Mouse (Mus musculus) kidney, postnatal 36 days (tissue): Measurements from ENCODE around the gene Cdkal1.
A peak's percentile ranks its signal among the peaks of the same experiment; 100 is the strongest.

ENCODE experiments used
- DNase-seq, 2 experiments: peaks; one replicate each; pipeline ENCODE4 v3.0.0; 2021 to 2022; ENCODE audit warnings: mixed read lengths in 2 of 2

The Cdkal1 gene

DNA sequence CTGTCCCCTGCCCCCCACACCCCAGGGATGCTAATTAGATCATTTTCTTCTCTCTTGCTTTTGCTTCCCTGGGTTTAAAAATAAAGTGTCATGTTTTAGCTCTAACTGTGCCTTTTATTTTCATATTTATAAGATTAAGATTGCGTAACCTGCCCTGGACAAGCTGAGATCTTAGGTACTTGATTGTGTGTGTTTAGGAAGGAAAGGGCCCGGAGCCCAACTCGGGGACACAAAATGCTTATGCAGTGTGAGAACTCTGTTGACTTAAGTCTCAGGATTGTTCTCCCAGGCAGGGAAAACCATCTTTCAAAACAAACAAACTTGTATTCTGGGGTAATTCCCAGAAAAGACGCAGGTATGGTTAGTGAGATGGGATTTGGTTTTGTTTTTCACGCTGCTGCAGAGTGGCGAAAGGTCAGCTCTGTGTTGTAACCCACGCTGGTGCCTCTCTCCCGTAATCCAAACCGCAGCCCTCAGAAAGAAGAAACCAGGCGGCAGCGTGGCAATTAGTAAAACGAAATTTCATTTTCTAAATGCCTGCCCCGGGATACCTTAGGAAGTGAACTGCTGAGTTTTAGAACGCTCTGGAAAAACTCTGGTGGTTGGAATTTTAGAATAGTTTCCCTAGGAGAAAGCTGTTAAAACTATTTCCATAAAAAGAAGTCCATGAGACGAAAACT, 690.5 kb downstream of the Cdkal1 start:
- no peak for DNase-seq

DNA sequence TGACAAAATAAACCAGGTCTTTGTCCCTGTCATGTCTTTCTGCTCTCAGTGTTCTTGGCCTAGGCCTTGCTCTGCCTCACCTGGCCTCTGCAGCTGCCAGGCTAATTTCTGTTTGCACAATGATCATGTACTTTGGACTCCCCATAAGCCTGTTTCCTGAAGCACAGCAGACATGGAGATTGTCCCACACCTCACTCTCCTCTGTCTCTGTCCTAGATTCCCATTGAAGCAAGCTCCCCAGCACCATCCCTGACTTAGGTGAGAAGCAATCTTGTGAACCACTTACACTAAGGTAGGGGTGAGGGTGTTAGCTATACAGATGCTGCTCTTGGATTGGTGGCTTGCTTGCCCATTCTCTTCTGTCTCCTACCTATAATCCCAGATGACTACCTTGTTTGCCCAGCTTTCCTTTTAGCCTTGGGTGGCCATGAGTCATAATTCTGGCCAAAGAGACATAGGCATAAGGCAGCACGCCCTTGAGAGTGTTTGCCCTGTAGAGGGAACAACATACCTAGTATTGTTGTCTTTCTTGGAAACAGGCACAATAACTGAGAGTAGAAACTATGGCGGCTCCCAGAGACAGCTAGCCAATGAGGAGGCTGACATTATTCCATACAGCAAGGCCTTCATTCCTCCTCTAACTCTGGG, 692.5 kb downstream of the Cdkal1 start:
- no peak for DNase-seq

DNA sequence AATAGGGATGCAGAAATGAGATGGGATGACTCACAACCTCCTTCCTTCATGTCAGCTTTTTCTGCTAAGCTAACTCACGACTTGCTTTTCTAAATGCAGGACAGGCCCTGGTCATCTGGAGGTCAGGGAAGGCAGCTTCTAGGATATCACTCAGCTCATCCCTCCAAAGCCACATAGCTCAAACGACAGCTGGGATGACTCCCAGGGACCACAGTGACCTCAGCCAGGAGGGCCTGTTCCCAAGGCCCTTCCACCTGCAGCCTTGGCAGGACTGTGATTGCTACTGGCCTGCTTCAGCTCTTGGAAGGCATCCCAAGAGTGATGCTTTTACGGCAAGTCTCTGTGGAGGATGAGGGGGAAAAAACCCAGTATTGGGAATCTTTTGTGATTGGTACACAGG, 693.0 kb downstream of the Cdkal1 start:
- no peak for DNase-seq

DNA sequence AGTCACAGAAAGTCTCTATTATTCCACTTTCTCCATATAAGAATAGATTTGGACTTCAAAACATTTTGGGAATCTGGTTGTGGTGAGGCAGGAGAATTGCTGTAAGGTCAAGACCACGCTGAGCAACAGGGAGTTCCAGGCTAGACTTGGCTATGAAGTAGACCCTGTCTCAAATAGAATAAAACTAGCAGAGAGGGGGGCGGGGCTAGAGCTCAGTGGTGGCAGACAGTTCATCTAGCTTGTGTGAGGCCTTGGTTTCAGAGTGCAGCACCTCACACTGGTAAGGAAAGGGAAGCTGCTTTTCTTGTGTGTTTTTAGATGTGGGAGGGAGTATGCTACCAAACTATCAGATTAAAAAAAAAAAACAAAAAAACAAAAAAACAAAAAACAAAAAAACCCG, 694.0 kb downstream of the Cdkal1 start:
- DNase-seq: no peak

DNA sequence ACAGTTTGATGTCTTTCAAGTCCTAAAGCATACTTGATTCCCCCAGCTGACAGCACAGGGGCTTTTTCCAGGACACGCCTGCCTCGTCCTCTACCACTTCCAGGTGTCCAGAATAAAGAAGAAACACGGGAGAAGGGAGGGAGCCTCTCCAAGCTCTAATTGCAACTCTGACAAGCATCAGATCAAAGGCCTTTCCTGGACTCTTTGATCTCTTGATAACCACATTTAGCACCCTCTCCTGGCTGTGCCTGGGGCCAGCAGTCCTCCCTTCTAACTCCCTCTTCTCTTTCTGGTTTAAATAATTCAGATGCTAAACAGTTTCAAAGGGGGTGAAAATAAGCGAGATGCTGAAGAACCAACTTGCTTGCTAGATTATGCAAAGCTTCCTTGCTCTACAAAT, 698.8 kb downstream of the Cdkal1 start:
- DNase-seq: no peak

DNA sequence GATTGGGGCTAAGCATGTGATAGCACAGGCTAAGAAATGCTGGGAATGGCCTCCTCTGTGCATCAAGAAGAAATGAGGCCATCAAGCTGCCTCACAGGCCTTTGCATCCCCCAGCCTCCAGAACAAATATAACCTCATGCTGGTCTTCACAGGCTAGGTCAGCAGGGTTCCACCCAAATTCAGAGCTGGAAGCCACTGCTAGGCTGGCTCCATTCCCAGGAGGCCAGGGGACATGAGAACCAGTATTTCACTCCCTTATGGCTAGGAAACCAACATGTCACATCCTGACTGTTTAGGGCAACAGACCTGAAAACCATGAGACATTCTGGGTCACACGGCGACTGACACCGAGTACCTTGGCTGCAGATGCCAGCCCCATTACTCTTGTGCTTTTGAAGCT, 700.2 kb downstream of the Cdkal1 start:
- DNase-seq: peak in 1 of 2 experiments; percentile 21

DNA sequence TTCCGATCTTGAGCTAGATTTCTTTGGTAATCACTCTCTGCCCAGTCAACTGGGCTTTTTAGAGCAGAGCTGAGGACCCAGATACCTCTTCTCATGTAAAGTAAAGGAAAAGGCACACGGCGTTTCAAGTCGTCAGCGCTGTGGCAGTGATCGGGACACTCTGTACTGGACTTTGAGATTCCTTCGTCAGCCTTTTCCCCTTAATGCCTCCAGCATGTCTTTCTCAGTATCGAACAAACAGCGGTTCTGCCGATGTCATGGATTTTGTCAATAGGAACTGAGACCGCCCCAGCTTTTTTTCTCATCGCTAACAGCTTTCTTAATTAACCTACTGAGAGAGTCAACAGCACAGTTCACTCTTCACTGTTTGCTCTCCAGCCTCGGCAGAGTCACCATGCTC, 705.4 kb downstream of the Cdkal1 start:
- DNase-seq: peak in 1 of 2 experiments; percentile 9

DNA sequence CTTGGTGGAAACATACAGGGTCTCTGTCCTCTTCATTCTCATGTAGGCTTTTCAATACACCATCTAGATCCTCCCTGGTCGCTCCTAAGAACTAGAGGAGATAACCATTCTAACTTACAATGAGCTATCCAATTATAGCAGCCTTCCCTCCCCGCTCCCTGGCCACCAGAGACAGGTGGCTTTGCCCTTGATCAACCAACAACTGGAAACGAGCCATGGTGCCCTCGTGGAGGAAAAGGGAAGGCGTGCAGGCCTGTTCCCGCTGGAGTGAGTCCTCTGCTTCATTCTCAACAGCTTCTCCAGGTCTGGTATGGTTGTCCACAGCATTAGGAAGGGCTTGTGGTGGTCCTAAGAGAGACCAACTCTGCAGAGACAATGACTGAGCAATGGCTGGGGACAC, 706.1 kb downstream of the Cdkal1 start:
- no peak for DNase-seq

DNA sequence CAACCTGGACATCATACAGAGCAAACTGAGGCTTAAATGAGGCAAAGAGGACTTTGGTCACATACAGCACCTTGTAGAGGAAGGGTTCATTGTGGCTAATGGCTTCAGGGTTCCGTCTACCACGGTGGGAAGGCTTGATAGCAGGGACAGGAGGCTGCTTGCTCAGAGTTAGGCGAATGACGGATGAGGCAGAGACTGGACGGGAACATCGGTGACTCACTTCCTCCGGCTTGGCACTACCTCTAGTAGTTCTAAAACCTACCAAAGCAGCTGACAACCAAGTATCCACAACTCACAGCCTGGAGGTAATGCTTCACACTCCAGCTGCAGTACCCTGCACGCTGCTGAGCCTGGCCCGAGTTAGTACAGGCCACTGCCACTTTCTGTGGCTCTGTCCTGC, 706.9 kb downstream of the Cdkal1 start:
- DNase-seq: no peak
